Mouse (Mus musculus) lung, postnatal 0 days (tissue): ENCODE results near the gene Arnt2. TPM values are rescaled to one million over a fixed set of nuclear protein-coding genes. Genes with fewer than 3 reads are reported as not detected.

ENCODE experiments used
- ATAC-seq: fragments of 200-750 bp; cut with Nextera tagmentation; 2 replicates; pipeline ENCODE4 v1.8.0; 2017; ENCODE audit warnings: moderate library complexity
- DNase-seq: peaks from one replicate; pipeline ENCODE4 v3.0.0-alpha.2; 2016; ENCODE audit warnings: low spot score
- H3K27ac ChIP-seq: fragments of 300-500 bp; sonication (generic); 2 replicates; pipeline ENCODE4 v1.5.1; 2014; ENCODE audit warnings: antibody characterized with exemption, mild to moderate bottlenecking, low read length, mixed read lengths
- H3K27me3 ChIP-seq: fragments of 300-500 bp; sonication (generic); replicated peaks from 2 replicates; pipeline ENCODE4 v1.6.1; 2014; ENCODE audit warnings: low read length, mixed read lengths; ENCODE audit not compliant: insufficient read depth
- H3K36me3 ChIP-seq: fragments of 300-500 bp; sonication (generic); 2 replicates; pipeline ENCODE4 v1.6.1; 2014; ENCODE audit warnings: low read length, mixed read lengths; ENCODE audit not compliant: insufficient read depth
- H3K4me1 ChIP-seq: fragments of 300-500 bp; sonication (generic); 2 replicates; pipeline ENCODE4 v1.6.1; 2014; ENCODE audit warnings: antibody characterized with exemption, low read depth, low read length, mixed read lengths; ENCODE audit not compliant: insufficient read depth
- H3K4me2 ChIP-seq: fragments of 300-500 bp; sonication (generic); replicated peaks from 2 replicates; pipeline ENCODE4 v1.6.1; 2014; ENCODE audit warnings: low read depth, mild to moderate bottlenecking, low read length, moderate library complexity, mixed read lengths
- H3K4me3 ChIP-seq: fragments of 300-500 bp; sonication (generic); 2 replicates; pipeline ENCODE4 v1.5.1; 2014; ENCODE audit warnings: low read depth, low read length
- H3K9ac ChIP-seq: fragments of 300-500 bp; sonication (generic); replicated peaks from 2 replicates; pipeline ENCODE4 v1.6.1; 2014; ENCODE audit warnings: low read depth, mild to moderate bottlenecking
- H3K9me3 ChIP-seq: fragments of 300-500 bp; sonication (generic); 2 replicates; pipeline ENCODE4 v1.6.1; 2016; ENCODE audit warnings: low read length, mixed read lengths
- CTCF ChIP-seq: IDR thresholded peaks from 2 replicates; pipeline ENCODE4 v1.5.1; 2016; ENCODE audit warnings: antibody characterized with exemption, mild to moderate bottlenecking
- EP300 ChIP-seq: IDR thresholded peaks from 2 replicates; pipeline ENCODE4 v1.6.1; 2016; ENCODE audit warnings: antibody characterized with exemption, mild to moderate bottlenecking, control low read depth
- WGBS: fragments of 180-500 bp; shearing (Covaris S2); extraction: QIAGEN DNeasy Blood & Tissue Kit; methylation state at CpG from one replicate; pipeline ENCODE4 v1.1.7; 2014; 5-methylcytosine and 5-hydroxymethylcytosine counted together
- polyA plus RNA-seq: library from polyadenylated mRNA; unstranded; fragments of >200 nt; fragmentation: Nextera tagmentation; extraction: Ambion mirVana; gene quantifications from 2 replicates; pipeline ENCODE4 v1.2.1, GENCODE M21; 2015

The Arnt2 gene
- polyA plus RNA-seq, 1 experiment from 2014 or later = 0.78 TPM

GRCm38 (mm10) chr7:84271429-84271828 is 138.5 kb downstream of the Arnt2 start:
- H3K4me3 ChIP-seq = no peak overlapping the region
- H3K27me3 ChIP-seq = no peaks in the 10 kb centered on the region
- H3K36me3 ChIP-seq = no peaks in the 10 kb centered on the region
- H3K9me3 ChIP-seq = no peaks in the 10 kb centered on the region
- 89% methylated on average over 5 of the region's 5 CpGs for WGBS
- H3K27ac ChIP-seq = no peak overlapping the region
- no peak overlapping the region for H3K9ac ChIP-seq
- no peak for ATAC-seq
- no peak overlapping the region for H3K4me2 ChIP-seq
- DNase-seq = no peak
- no peak for TF ChIP-seq EP300
- TF ChIP-seq CTCF = no peak
- H3K4me1 ChIP-seq = peaks cover 6% of the 10 kb centered on the region; the same call in 1 of the 2 replicates

- H3K4me2 ChIP-seq = no peak overlapping the region
- no peaks in the 10 kb centered on the region for H3K27me3 ChIP-seq
- no peak for TF ChIP-seq CTCF
- TF ChIP-seq EP300 = no peak
- no peak overlapping the region for H3K9ac ChIP-seq
- 87% methylated on average over 4 of the region's 4 CpGs for WGBS
- ATAC-seq = no peak
- no peaks in the 10 kb centered on the region for H3K9me3 ChIP-seq
- no peak overlapping the region for H3K4me3 ChIP-seq
- no peaks in the 10 kb centered on the region for H3K36me3 ChIP-seq
- H3K4me1 ChIP-seq = no peaks in the 10 kb centered on the region
- no peak for DNase-seq
- H3K27ac ChIP-seq = no peak overlapping the region
These were observed 146.5 kb downstream of the Arnt2 start for GRCm38 (mm10) chr7:84263466-84263865.

GRCm38 (mm10) chr7:84261341-84261740 is 148.6 kb downstream of the Arnt2 start:
- TF ChIP-seq CTCF = peak; percentile 26; the same call in 1 of the 2 replicates
- no peak for TF ChIP-seq EP300
- Histone ChIP-seq H3K27ac (no peak overlapping the region), H3K27me3 (no peaks in the 10 kb centered on the region), H3K4me2 (no peak overlapping the region), H3K4me1 (no peaks in the 10 kb centered on the region; the same call in 1 of the 2 replicates), H3K9me3 (no peaks in the 10 kb centered on the region), H3K4me3 (no peak overlapping the region), H3K36me3 (no peaks in the 10 kb centered on the region), H3K9ac (no peak overlapping the region)
- DNase-seq (no peak), ATAC-seq (peak; percentile 43)
- WGBS = 46% methylated on average over 6 of the region's 6 CpGs

- ATAC-seq = no peak
- H3K4me1 ChIP-seq = no peaks in the 10 kb centered on the region; the same call in 1 of the 2 replicates
- H3K27ac ChIP-seq = no peak overlapping the region
- no peak for DNase-seq
- 86% methylated on average over 4 of the region's 4 CpGs for WGBS
- no peak overlapping the region for H3K4me2 ChIP-seq
- TF ChIP-seq CTCF (no peak), EP300 (no peak)
- no peaks in the 10 kb centered on the region for H3K27me3 ChIP-seq
- no peak overlapping the region for H3K9ac ChIP-seq
- no peaks in the 10 kb centered on the region for H3K9me3 ChIP-seq
- no peaks in the 10 kb centered on the region for H3K36me3 ChIP-seq
- H3K4me3 ChIP-seq = no peak overlapping the region
These were observed 149.6 kb downstream of the Arnt2 start for GRCm38 (mm10) chr7:84260401-84260800.

- Histone ChIP-seq H3K9ac (no peak overlapping the region), H3K27ac (no peak overlapping the region), H3K36me3 (no peaks in the 10 kb centered on the region), H3K27me3 (no peaks in the 10 kb centered on the region), H3K4me1 (no peaks in the 10 kb centered on the region; the same call in 1 of the 2 replicates), H3K4me2 (no peak overlapping the region), H3K4me3 (no peak overlapping the region), H3K9me3 (no peaks in the 10 kb centered on the region)
- 87% methylated on average over 4 of the region's 4 CpGs for WGBS
- DNase-seq = no peak
- TF ChIP-seq EP300 (no peak), CTCF (no peak)
- no peak for ATAC-seq
These were observed 150.5 kb downstream of the Arnt2 start for GRCm38 (mm10) chr7:84259309-84259985.

- Histone ChIP-seq H3K4me3 (no peak overlapping the region), H3K36me3 (no peaks in the 10 kb centered on the region), H3K27me3 (no peaks in the 10 kb centered on the region), H3K9me3 (no peaks in the 10 kb centered on the region), H3K27ac (no peak overlapping the region), H3K4me2 (no peak overlapping the region), H3K4me1 (no peaks in the 10 kb centered on the region; the same call in 1 of the 2 replicates), H3K9ac (no peak overlapping the region)
- TF ChIP-seq CTCF (no peak), EP300 (no peak)
- DNase-seq (no peak), ATAC-seq (no peak)
- 86% methylated on average over 3 of the region's 3 CpGs for WGBS
These were observed 153.3 kb downstream of the Arnt2 start for GRCm38 (mm10) chr7:84256661-84257060.
